Mouse (Mus musculus): Measurements from ENCODE around the gene 9330182L06Rik.

DNA sequence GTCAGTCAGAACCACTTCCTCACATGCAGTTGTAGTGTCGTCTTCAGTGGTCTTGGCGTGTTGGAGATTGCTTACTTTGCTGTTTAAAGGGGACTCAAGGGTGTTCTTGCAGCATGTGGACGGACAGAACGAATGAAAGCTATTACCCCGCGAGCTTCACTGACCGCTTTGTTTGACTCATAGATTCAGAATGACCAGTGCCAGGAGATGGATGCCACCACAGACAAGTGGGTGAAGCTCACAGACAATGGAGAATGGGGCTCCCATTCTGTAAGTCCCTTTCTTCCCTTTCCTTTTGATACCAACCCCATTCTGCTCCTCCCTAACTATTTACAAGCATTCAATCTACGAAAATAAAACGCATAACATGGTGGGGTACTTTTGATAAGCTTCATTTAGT lies 151.9 kb downstream of the 9330182L06Rik start:
- no peak for TF ChIP-seq EP300 (IDR thresholded peaks at IDR 0.05; ENCODE audit: low read depth)
- no peak for TF ChIP-seq CTCF (IDR thresholded peaks at IDR 0.05; ENCODE audit: low read depth)

Data from liver, embryonic 14.5 days (tissue).